ENCODE assay signal across 17 mouse cellular contexts in the genomic region with DNA sequence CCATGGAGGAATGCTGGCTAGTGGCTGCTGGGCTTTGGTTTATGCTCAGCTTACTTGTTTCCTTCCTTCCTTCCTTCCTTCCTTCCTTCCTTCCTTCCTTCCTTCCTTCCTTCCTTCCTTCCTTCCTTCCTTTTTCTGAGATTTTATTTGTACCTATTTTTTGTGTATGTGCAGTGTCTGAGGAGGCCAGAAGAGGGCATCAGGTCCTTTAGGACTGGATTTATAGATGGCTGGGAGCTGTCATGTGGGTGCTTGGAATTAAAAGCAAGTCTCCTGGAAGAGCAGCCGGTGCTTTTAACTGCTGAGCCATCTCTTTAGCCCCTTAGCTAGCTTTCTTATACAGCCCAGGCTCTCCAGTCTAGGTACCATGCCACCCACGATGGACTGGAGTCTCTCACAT.
DNase-seq lines count a peak whose midpoint lies in the region; ATAC-seq and TF ChIP-seq lines count a peak whose summit lies in the region.
"Had no signal": no experiment of that assay in that cellular context is flagged by ENCODE, and none has a peak within 500 bp of the region (broad histone marks: within the 10 kb centered on the region; RNA-seq: fewer than 3 reads in every experiment).

No protein-coding gene starts in this region.

- H3K36me3 ChIP-seq in kidney, adult 2 months (ENCODE audit: control insufficient read depth, insufficient read depth, low read length), result no peaks in the 10 kb centered on the region; the same call in 1 of the 2 replicates
- no peaks in the 10 kb centered on the region for H3K36me3 ChIP-seq in kidney, embryonic 14.5 days (ENCODE audit: control insufficient read depth, insufficient read depth, low read length)
- H3K36me3 ChIP-seq: midbrain, embryonic 12.5 days; neural tube, embryonic 12.5 days had no signal

- H3K4me3 ChIP-seq in kidney, adult 2 months (ENCODE audit: insufficient read depth, low read depth, low read length), result no peak overlapping the region
- H3K4me3 ChIP-seq in kidney, embryonic 14.5 days (ENCODE audit: low read length), result no peak overlapping the region
- H3K4me3 ChIP-seq: erythroblast, embryonic 14.5 days; heart, embryonic 13.5 days; midbrain, embryonic 12.5 days; neural tube, embryonic 12.5 days had no signal

- no peaks in the 10 kb centered on the region for H3K9me3 ChIP-seq in kidney, embryonic 14.5 days (ENCODE audit: control insufficient read depth, low read length)
- H3K9me3 ChIP-seq: heart, embryonic 13.5 days; midbrain, embryonic 12.5 days; neural tube, embryonic 12.5 days had no signal

- H3K4me2 ChIP-seq in kidney, embryonic 14.5 days (replicated peaks; ENCODE audit: low read depth, low read length), result no peak overlapping the region
- H3K4me2 ChIP-seq: heart, embryonic 13.5 days; midbrain, embryonic 12.5 days; neural tube, embryonic 12.5 days had no signal

- H3K9ac ChIP-seq in kidney, embryonic 14.5 days (ENCODE audit: low read depth, low read length), result no peak overlapping the region
- H3K9ac ChIP-seq: heart, embryonic 13.5 days; midbrain, embryonic 12.5 days; neural tube, embryonic 12.5 days had no signal

- 62% methylated on average over 2 of the region's 2 CpGs for WGBS in kidney, adult 2 months
- 70% methylated on average over 2 of the region's 2 CpGs for WGBS in kidney, embryonic 14.5 days

- H3K27ac ChIP-seq in kidney, adult 2 months (ENCODE audit: insufficient read depth, low read depth, low read length), result no peak overlapping the region
- no peak overlapping the region for H3K27ac ChIP-seq in kidney, embryonic 14.5 days (ENCODE audit: low read depth, low read length)
- H3K27ac ChIP-seq: heart, embryonic 13.5 days; midbrain, embryonic 12.5 days; neural tube, embryonic 12.5 days had no signal

- DNase-seq in cerebellum, postnatal 10 days, result peak; percentile 22 to 30
- DNase-seq in cerebellum, adult 11 months, result no peak
- peak; percentile 32 for DNase-seq in kidney, adult 2 months
- DNase-seq in 3T3-L1 (ENCODE audit: low read depth, low spot score), result peak; percentile 43
- peak; percentile 49 for DNase-seq in NIH3T3 (ENCODE audit: low read depth)
- no peak for DNase-seq in thymus, postnatal 25 days
- no peak for DNase-seq in urinary bladder, adult 2 months (ENCODE audit: low spot score)
- DNase-seq: left cerebral cortex, postnatal 4 days; lung, adult 18-20 months; thymus, postnatal 36 days had no signal

- H3K27me3 ChIP-seq in kidney, adult 2 months (replicated peaks; ENCODE audit: control insufficient read depth, insufficient read depth, low read length), result no peaks in the 10 kb centered on the region
- no peaks in the 10 kb centered on the region for H3K27me3 ChIP-seq in kidney, embryonic 14.5 days (ENCODE audit: control insufficient read depth, insufficient read depth, low read length)
- H3K27me3 ChIP-seq: heart, embryonic 13.5 days; midbrain, embryonic 12.5 days; neural tube, embryonic 12.5 days had no signal

- peaks cover 11% of the 10 kb centered on the region for H3K4me1 ChIP-seq in kidney, adult 2 months (ENCODE audit: control insufficient read depth, insufficient read depth, low read length)
- no peaks in the 10 kb centered on the region for H3K4me1 ChIP-seq in kidney, embryonic 14.5 days (ENCODE audit: control insufficient read depth, insufficient read depth, low read length)
- H3K4me1 ChIP-seq: midbrain, embryonic 12.5 days; neural tube, embryonic 12.5 days had no signal

- TF ChIP-seq POLR2A in kidney, adult 2 months (IDR thresholded peaks at IDR 0.05; ENCODE audit: low read depth, low read length), result no peak

- TF ChIP-seq CTCF in kidney, adult 2 months (conservative IDR thresholded peaks at IDR 0.05; ENCODE audit: insufficient read depth, insufficient read length, low read depth, low read length), result 0 out of 2 replicates have a peak, but pooled peaks have one; percentile 20

- no peak for ATAC-seq in kidney, embryonic 14.5 days (ENCODE audit: low FRiP score, low TSS enrichment)
- ATAC-seq: activated CD4-positive, CD25-positive, alpha-beta regulatory T cell, adult 4 months; hindbrain, embryonic 16.5 days had no signal

Comparison
In these comparisons a context has a peak if more than half of its experiments do, and no peak if none do; other contexts are left out.
1. DNase-seq: peak in cerebellum, postnatal 10 days (2 of 2), kidney, adult 2 months (single experiment), 3T3-L1 (single experiment) and NIH3T3 (single experiment); none in cerebellum, adult 11 months (single experiment), thymus, postnatal 25 days (single experiment) and urinary bladder, adult 2 months (single experiment).